Mouse (Mus musculus) heart, adult 2 months (tissue): Measurements from ENCODE around the gene Calml4.

Experiments
- CTCF ChIP-seq: fragments of 200-600 bp; IDR thresholded peaks from 2 replicates; pipeline ENCODE4 v1.8.1; 2022; ENCODE audit warnings: antibody characterized with exemption, mild to moderate bottlenecking, moderate library complexity
- POLR2A ChIP-seq: fragments of 200-500 bp; IDR thresholded peaks from 2 replicates; pipeline ENCODE4 v1.6.1; 2011; ENCODE audit warnings: mild to moderate bottlenecking, low read depth, low read length, control low read depth; ENCODE audit not compliant: insufficient read depth

GRCm38 (mm10) chr9:62829877-62830276 is 28.0 kb upstream of the Calml4 start:
- TF ChIP-seq CTCF = no peak
- no peak for TF ChIP-seq POLR2A
